8 mouse cellular contexts compared by ENCODE assay signal in the genomic region with DNA sequence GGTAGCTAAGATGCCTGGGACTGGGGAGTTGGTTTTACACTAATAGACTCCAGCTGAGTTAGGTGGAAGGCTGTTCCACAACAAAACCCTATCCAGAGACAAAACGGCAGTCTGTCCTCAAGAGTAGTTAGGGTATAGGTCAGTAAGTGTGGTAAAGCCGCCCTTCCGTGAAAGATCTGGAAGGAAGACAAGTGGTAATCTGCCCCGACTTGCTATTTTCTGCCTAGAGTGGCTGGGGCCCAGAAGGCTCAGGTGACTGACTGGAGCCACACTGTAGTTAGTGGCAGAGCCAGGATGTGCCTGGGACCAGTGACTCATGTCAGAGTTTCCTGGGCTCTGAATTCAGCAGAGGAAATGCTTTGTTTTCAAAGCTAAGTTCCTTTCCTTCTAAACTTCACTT.
DNase-seq lines count a peak whose midpoint lies in the region.
"Had no signal": no experiment of that assay in that cellular context is flagged by ENCODE, and none has a peak within 500 bp of the region (broad histone marks: within the 10 kb centered on the region; RNA-seq: fewer than 3 reads in every experiment).

No protein-coding gene starts in this region.

- peak; percentile 76 for DNase-seq in urinary bladder, postnatal 14 days (ENCODE audit: low spot score)
- no peak for DNase-seq in urinary bladder, adult 2 months (ENCODE audit: low spot score)
- DNase-seq in fibroblast of lung, adult 2 months (ENCODE audit: low read depth) = peak; percentile 75
- DNase-seq in heart, postnatal 4 days = peak; percentile 18
- DNase-seq in T-cell, adult 2 months (ENCODE audit: low spot score) = no peak
- DNase-seq in frontal cortex, adult 2 months (ENCODE audit: extremely low spot score in 1 of 2, low spot score in 1 of 2) = no peak
- no peak for DNase-seq in natural killer cell, adult 2 months (ENCODE audit: low spot score in 2 of 2)
- DNase-seq: embryo, embryonic 11 days had no signal

Comparison
In these comparisons a context has a peak if more than half of its experiments do, and no peak if none do; other contexts are left out.
1. DNase-seq: peak in urinary bladder, postnatal 14 days (single experiment), fibroblast of lung, adult 2 months (single experiment) and heart, postnatal 4 days (single experiment); none in urinary bladder, adult 2 months (single experiment), T-cell, adult 2 months (single experiment), frontal cortex, adult 2 months (0 of 2) and natural killer cell, adult 2 months (0 of 2).